Mouse (Mus musculus): ENCODE measurements around the gene Shd. TPM values are rescaled to one million over a fixed set of nuclear protein-coding genes. Genes with fewer than 3 reads are reported as not detected.

Shd gene
- polyA plus RNA-seq, 1 experiment from 2014 or later, result 109 TPM

- Histone ChIP-seq H3K4me1 (ENCODE audit: control insufficient read depth, insufficient read depth, low read length) (peaks cover 17% of the 10 kb centered on the region), H3K9ac (ENCODE audit: low read length) (peak overlapping the region; percentile 62), H3K36me3 (ENCODE audit: control insufficient read depth, insufficient read depth, low read length) (peaks cover 16% of the 10 kb centered on the region), H3K27me3 (replicated peaks; ENCODE audit: control insufficient read depth, insufficient read depth, low read length) (no peaks in the 10 kb centered on the region), H3K4me3 (ENCODE audit: low read depth, low read length) (peak overlapping the region; percentile 51), H3K27ac (ENCODE audit: low read depth, low read length) (peak overlapping the region; percentile 93; the same call in 1 of the 2 replicates), H3K4me2 (ENCODE audit: low read length) (peak overlapping the region; percentile 64), H3K9me3 (replicated peaks; ENCODE audit: control insufficient read depth, low read length) (no peaks in the 10 kb centered on the region)
- no peak for ATAC-seq
- no peak for DNase-seq (ENCODE audit: low spot score)
- 83% methylated on average over 13 of the region's 13 CpGs for WGBS
Observed at GRCm38 (mm10) chr17:55957726-55958583, 12.3 kb upstream of the Shd start.

DNA sequence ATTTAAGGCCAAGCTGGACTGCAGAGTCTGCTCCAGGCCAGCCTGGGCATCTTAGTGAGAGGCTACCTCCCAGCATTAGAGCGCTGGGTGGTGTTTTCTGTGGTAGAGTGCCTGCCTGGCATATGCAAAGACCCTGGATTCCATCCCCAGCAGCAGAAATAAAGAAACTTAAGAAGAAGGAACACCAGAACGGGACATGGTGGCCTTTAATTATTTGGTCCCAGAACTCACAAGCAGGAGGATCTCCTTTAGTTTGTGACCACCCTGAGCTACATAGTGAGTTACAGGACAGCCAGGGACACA, 11.7 kb upstream of the Shd start:
- Histone ChIP-seq H3K27me3 (replicated peaks; ENCODE audit: control insufficient read depth, insufficient read depth, low read length) (no peaks in the 10 kb centered on the region), H3K4me3 (ENCODE audit: low read depth, low read length) (peak overlapping the region; percentile 51)
- ATAC-seq, result no peak

GRCm38 (mm10) chr17:55958918-55959728, 11.1 kb upstream of the Shd start, which contains the start of gene Yju2:
Gene Yju2 (plus strand): TSS chr17:55959099.
- DNase-seq (ENCODE audit: low spot score) (peak; percentile 98), ATAC-seq (peak; percentile 92)
- peak within 1 kb of the TSS; percentile 93 for H3K27ac ChIP-seq (ENCODE audit: low read depth, low read length)
- peak within 1 kb of the TSS; percentile 64 for H3K4me2 ChIP-seq (ENCODE audit: low read length)
- no peaks in the 10 kb centered on the region for H3K9me3 ChIP-seq (replicated peaks; ENCODE audit: control insufficient read depth, low read length)
- H3K4me3 ChIP-seq (ENCODE audit: low read depth, low read length), result peak within 1 kb of the TSS; percentile 51
- peak within 1 kb of the TSS; percentile 62 for H3K9ac ChIP-seq (ENCODE audit: low read length)
- WGBS, result under 1% methylated on average over 45 of the region's 46 CpGs
- peaks cover 21% of the 10 kb centered on the region for H3K36me3 ChIP-seq (ENCODE audit: control insufficient read depth, insufficient read depth, low read length)
- H3K27me3 ChIP-seq (replicated peaks; ENCODE audit: control insufficient read depth, insufficient read depth, low read length), result no peaks in the 10 kb centered on the region
- H3K4me1 ChIP-seq (ENCODE audit: control insufficient read depth, insufficient read depth, low read length), result peaks cover 17% of the 10 kb centered on the region

More for the DNA sequence above, 11.7 kb upstream of the Shd start:
- H3K4me1 ChIP-seq (ENCODE audit: control insufficient read depth, insufficient read depth, low read length), result peaks cover 17% of the 10 kb centered on the region
- peak overlapping the region; percentile 93 for H3K27ac ChIP-seq (ENCODE audit: low read depth, low read length)
- peak overlapping the region; percentile 62 for H3K9ac ChIP-seq (ENCODE audit: low read length)
- peaks cover 16% of the 10 kb centered on the region for H3K36me3 ChIP-seq (ENCODE audit: control insufficient read depth, insufficient read depth, low read length)
- DNase-seq (ENCODE audit: low spot score), result no peak
- peak overlapping the region; percentile 64 for H3K4me2 ChIP-seq (ENCODE audit: low read length)
- H3K9me3 ChIP-seq (replicated peaks; ENCODE audit: control insufficient read depth, low read length), result no peaks in the 10 kb centered on the region
- 26% methylated on average over 2 of the region's 2 CpGs for WGBS

DNA sequence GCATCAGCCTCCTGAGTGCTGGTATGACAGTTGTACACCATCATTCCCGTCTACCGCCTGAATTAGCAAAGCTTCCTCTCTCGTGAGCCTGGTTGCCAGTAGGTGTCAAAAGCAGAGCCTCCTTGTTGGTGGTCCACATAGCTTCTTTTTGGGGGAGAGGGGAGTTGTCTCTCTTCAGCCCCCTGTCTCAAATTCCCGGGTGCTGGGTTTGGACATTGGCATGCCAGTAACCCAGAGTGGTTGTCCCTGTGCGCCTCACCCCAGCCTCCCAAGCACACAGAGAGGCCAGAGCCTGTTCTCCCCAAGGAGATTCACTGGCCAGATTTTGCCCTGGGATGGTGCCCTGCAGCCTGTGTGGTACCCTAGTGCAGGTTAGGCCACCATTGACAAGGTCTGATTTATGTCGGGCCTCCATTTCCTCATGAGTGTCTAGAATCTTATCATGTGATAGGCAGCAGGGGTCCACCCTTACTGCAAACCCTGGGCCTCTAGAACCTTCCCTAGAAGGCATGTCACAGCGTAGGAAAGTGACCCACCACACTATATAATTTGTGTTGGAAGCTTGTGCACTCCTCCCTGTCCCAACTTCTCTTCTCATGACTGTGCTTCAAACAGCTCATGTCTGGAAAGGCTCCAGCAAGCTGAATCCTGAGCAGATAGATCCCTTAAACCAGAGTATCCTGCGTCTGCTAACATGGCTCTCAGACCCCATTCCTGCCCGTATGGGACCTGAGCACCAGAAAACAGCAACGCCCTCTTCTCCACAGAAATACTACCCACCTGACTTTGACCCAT, 10.1 kb upstream of the Shd start:
- no peak for DNase-seq (ENCODE audit: low spot score)
- peak overlapping the region; percentile 64 for H3K4me2 ChIP-seq (ENCODE audit: low read length)
- H3K36me3 ChIP-seq (ENCODE audit: control insufficient read depth, insufficient read depth, low read length), result peaks cover 29% of the 10 kb centered on the region
- no peaks in the 10 kb centered on the region for H3K27me3 ChIP-seq (replicated peaks; ENCODE audit: control insufficient read depth, insufficient read depth, low read length)
- H3K4me1 ChIP-seq (ENCODE audit: control insufficient read depth, insufficient read depth, low read length), result peaks cover 17% of the 10 kb centered on the region
- WGBS, result 74% methylated on average over 10 of the region's 10 CpGs
- peak overlapping the region; percentile 16 for H3K27ac ChIP-seq (ENCODE audit: low read depth, low read length)
- peak overlapping the region; percentile 62 for H3K9ac ChIP-seq (ENCODE audit: low read length)
- no peaks in the 10 kb centered on the region for H3K9me3 ChIP-seq (replicated peaks; ENCODE audit: control insufficient read depth, low read length)
- H3K4me3 ChIP-seq (ENCODE audit: low read depth, low read length), result peak overlapping the region; percentile 51
- ATAC-seq, result no peak

DNA sequence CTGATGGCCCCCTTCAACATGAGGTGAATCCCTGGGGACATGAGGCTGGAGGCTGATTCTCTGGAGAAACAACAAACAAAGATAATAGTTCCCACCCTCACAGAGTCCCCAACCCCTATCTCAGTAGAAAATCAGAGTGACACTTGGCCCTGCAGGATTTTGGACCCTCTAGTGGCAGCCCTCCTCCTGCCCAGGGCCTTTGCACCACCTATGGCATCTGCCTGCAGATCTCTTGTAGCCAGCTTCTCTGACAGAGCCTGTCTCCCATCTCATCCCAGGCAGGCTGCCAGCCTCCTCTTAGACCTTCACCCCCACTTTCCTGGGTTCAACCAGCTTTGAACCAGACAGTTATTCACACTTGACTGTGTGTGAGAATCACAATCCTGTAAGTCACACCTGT, 9.5 kb upstream of the Shd start:
- Histone ChIP-seq H3K9me3 (replicated peaks; ENCODE audit: control insufficient read depth, low read length) (no peaks in the 10 kb centered on the region), H3K27ac (ENCODE audit: low read depth, low read length) (no peak overlapping the region), H3K4me2 (ENCODE audit: low read length) (no peak overlapping the region), H3K27me3 (replicated peaks; ENCODE audit: control insufficient read depth, insufficient read depth, low read length) (no peaks in the 10 kb centered on the region), H3K4me1 (ENCODE audit: control insufficient read depth, insufficient read depth, low read length) (peaks cover 17% of the 10 kb centered on the region), H3K9ac (ENCODE audit: low read length) (no peak overlapping the region), H3K36me3 (ENCODE audit: control insufficient read depth, insufficient read depth, low read length) (peaks cover 32% of the 10 kb centered on the region), H3K4me3 (ENCODE audit: low read depth, low read length) (no peak overlapping the region)
- ATAC-seq (no peak), DNase-seq (ENCODE audit: low spot score) (no peak)

GRCm38 (mm10) chr17:55961631-55962030, 8.6 kb upstream of the Shd start:
- Histone ChIP-seq H3K4me1 (ENCODE audit: control insufficient read depth, insufficient read depth, low read length) (peaks cover 11% of the 10 kb centered on the region), H3K9me3 (replicated peaks; ENCODE audit: control insufficient read depth, low read length) (no peaks in the 10 kb centered on the region), H3K36me3 (ENCODE audit: control insufficient read depth, insufficient read depth, low read length) (peaks cover 40% of the 10 kb centered on the region), H3K27me3 (replicated peaks; ENCODE audit: control insufficient read depth, insufficient read depth, low read length) (no peaks in the 10 kb centered on the region), H3K27ac (ENCODE audit: low read depth, low read length) (no peak overlapping the region), H3K4me3 (ENCODE audit: low read depth, low read length) (no peak overlapping the region), H3K4me2 (ENCODE audit: low read length) (no peak overlapping the region), H3K9ac (ENCODE audit: low read length) (no peak overlapping the region)
- ATAC-seq, result no peak
- no peak for DNase-seq (ENCODE audit: low spot score)
- 96% methylated on average over 7 of the region's 7 CpGs for WGBS

GRCm38 (mm10) chr17:55963171-55963570, 7.1 kb upstream of the Shd start:
- no peaks in the 10 kb centered on the region for H3K9me3 ChIP-seq (replicated peaks; ENCODE audit: control insufficient read depth, low read length)
- no peaks in the 10 kb centered on the region for H3K27me3 ChIP-seq (replicated peaks; ENCODE audit: control insufficient read depth, insufficient read depth, low read length)
- ATAC-seq (no peak), DNase-seq (ENCODE audit: low spot score) (peak; percentile 20)
- peaks cover 55% of the 10 kb centered on the region for H3K36me3 ChIP-seq (ENCODE audit: control insufficient read depth, insufficient read depth, low read length)
- no peak overlapping the region for H3K27ac ChIP-seq (ENCODE audit: low read depth, low read length)
- peaks cover 9% of the 10 kb centered on the region for H3K4me1 ChIP-seq (ENCODE audit: control insufficient read depth, insufficient read depth, low read length)
- H3K4me2 ChIP-seq (ENCODE audit: low read length), result no peak overlapping the region
- H3K9ac ChIP-seq (ENCODE audit: low read length), result no peak overlapping the region
- no peak overlapping the region for H3K4me3 ChIP-seq (ENCODE audit: low read depth, low read length)
- 81% methylated on average over 14 of the region's 14 CpGs for WGBS

DNA sequence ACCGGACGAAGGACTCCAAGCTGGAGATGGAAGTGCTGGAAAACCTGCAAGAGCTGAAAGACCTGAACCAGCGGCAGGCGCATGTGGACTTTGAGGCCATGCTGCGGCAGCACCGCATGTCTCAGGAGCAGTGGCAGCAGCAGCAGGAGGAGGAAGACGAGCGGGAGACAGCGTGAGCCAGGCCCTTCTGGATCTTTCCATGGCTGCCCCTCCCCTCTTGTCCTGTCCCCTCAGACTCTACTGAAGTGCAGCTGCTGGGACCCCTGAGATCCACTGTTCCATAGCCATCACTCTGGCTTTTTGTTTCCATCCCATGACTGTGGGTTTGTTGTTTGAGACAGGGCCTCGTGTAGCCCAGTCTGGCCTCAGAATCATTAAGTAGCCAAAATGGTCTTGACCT, 5.8 kb upstream of the Shd start:
- 91% methylated on average over 10 of the region's 10 CpGs for WGBS
- Histone ChIP-seq H3K4me1 (ENCODE audit: control insufficient read depth, insufficient read depth, low read length) (peaks cover 6% of the 10 kb centered on the region), H3K27me3 (replicated peaks; ENCODE audit: control insufficient read depth, insufficient read depth, low read length) (no peaks in the 10 kb centered on the region), H3K4me2 (ENCODE audit: low read length) (no peak overlapping the region), H3K27ac (ENCODE audit: low read depth, low read length) (no peak overlapping the region), H3K36me3 (ENCODE audit: control insufficient read depth, insufficient read depth, low read length) (peaks cover 55% of the 10 kb centered on the region), H3K9me3 (replicated peaks; ENCODE audit: control insufficient read depth, low read length) (no peaks in the 10 kb centered on the region), H3K9ac (ENCODE audit: low read length) (no peak overlapping the region), H3K4me3 (ENCODE audit: low read depth, low read length) (no peak overlapping the region)
- DNase-seq (ENCODE audit: low spot score), result no peak
- no peak for ATAC-seq
